Mouse (Mus musculus) urinary bladder, adult 2 months (tissue): ENCODE results near the gene Psmb5. TPM values are rescaled to one million over a fixed set of nuclear protein-coding genes. Genes with fewer than 3 reads are reported as not detected.
A peak's percentile ranks its signal among the peaks of the same experiment; 100 is the strongest.
"Not testable (repeated sequence)": the region's sequence is repeated elsewhere in the genome, so short reads cannot be mapped to it uniquely, and the experiment has no call there.

Experiments
- DNase-seq: peaks from one replicate; pipeline ENCODE4 v3.0.0; 2022; ENCODE audit warnings: low spot score
- polyA plus RNA-seq: library from polyadenylated mRNA; depleted of rRNA; stranded (reverse); fragments of >200 nt; gene quantifications from 2 replicates; pipeline ENCODE4 v1.2.3, GENCODE M21; 2012

Gene Psmb5
- polyA plus RNA-seq, 1 experiment, result 179 TPM

GRCm38 (mm10) chr14:54630583-54631239, 12.9 kb upstream of the Psmb5 start:
- no peak for DNase-seq

GRCm38 (mm10) chr14:54629797-54630196, 12.0 kb upstream of the Psmb5 start:
- no peak for DNase-seq

- DNase-seq, result no peak
These were observed 10.3 kb upstream of the Psmb5 start for GRCm38 (mm10) chr14:54628103-54628502.

DNA sequence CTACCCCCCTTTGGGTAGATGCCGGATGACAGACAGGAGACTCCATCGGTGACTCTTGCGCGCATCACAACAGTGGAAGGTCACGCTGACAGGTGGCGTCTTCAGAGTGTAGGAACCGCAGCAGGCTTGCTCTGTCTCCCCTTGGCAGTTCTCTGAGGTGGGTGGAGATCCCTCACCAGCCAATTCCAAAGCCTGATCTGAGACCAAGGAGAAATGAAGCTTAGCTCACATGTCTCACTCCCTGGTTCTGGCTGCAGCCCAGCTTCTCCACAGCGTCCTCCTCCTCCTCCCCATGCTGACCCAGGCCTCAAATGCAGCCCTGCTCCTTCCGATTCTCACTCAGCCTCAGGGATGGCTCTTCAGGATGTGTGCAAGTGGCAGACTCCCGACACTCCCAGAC, 7.2 kb upstream of the Psmb5 start:
- no peak for DNase-seq

GRCm38 (mm10) chr14:54623334-54623733, 5.5 kb upstream of the Psmb5 start:
- DNase-seq, result no peak

GRCm38 (mm10) chr14:54621133-54621532, 3.3 kb upstream of the Psmb5 start, which contains the start of gene Psmb11:
TSS of gene Psmb11 (plus strand) at chr14:54621433.
- DNase-seq, result no peak

- no peak for DNase-seq
These were observed 498 bp downstream of the Psmb5 start for GRCm38 (mm10) chr14:54617152-54617896.

DNA sequence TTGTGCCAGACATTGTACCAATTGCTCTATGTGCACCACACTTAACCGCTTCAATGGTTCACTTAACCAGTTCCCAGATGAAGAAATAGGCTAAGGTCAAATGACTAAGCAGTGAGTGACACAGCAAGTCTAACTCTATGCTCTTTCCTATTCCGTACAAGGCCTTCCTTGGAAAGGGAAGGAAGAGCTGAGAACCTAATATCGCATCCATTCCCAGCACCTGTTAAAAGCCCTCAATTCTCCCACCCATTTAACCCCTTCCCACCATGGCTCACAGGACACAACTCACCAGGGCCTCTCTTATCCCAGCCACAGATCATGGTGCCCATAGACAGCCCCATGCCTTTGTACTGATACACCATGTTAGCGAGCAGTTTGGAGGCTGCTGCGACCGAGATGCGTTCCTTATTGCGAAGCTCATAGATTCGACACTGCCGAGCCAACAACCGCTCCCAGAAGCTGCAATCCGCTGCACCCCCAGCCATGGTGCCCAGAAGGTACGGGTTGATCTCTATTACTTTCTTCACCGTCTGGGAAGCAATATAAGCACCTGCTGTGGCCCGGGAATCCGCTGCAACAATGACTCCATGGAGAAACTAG, 1.5 kb downstream of the Psmb5 start:
- no peak for DNase-seq

DNA sequence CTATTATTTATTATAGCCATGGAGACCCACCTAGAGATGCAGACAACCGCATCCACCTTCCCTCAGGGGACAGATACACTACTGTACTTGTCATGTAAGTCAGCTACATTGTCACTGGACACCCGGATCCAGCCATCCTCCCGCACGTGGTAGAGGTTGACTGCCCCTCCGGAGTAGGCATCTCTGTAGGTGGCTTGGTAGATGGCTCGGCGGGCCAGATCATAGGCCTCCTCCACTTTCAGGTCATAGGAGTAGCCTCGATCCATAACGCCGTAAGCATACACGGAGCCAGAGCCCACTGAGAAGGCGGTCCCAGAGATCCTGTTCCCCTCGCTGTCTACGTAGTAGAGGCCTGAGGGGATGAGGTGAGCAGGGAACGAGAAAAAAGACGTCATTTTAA, 3.7 kb downstream of the Psmb5 start:
- not testable (repeated sequence) for DNase-seq

- DNase-seq, result no peak
These were observed 7.2 kb downstream of the Psmb5 start for GRCm38 (mm10) chr14:54610648-54611047.

DNA sequence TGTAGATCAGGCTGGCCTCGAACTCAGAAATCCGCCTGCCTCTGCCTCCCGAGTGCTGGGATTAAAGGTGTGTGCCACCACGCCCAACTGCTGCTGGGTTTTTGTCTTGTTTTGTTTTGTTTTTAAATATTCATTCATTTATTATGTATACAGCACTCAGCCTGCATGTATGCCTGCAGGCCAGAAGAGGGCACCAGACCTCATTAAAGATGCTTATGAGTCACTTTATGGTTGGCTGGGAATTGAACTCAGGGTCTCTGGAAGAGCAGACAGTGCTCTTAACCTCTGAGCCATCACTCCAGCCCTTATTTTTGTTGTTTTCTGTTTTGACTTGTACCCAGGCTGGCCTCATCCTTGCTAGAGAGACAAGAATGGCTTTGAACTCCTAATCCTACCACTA, 7.9 kb downstream of the Psmb5 start:
- DNase-seq, result no peak

DNA sequence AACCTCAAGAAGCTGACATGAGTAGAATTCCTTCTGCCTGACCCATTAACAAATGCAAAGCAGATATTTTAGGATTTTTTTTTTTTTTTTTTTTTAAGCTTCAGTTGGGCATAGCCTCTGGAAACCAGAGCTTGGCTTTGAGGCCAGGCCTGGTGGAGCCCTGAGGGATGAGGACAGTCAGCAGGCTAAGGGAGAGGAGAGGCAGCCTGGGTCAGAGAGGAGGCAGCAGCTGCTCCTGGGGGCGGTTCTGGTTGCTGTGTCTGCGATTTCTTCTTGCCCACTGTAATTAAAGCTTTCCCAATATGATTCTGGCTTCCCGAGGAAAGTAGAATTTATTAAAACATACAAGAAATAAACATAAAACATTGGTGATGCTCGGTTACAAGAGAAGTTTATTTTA, 8.6 kb downstream of the Psmb5 start:
- no peak for DNase-seq

- no peak for DNase-seq
These were observed 10.6 kb downstream of the Psmb5 start for GRCm38 (mm10) chr14:54607226-54607625.

GRCm38 (mm10) chr14:54605752-54606321, 12.0 kb downstream of the Psmb5 start, which contains the start of gene 4931414P19Rik:
TSS of gene 4931414P19Rik (minus strand) at chr14:54605993.
- peak; percentile 64 for DNase-seq

GRCm38 (mm10) chr14:54603686-54604085, 14.1 kb downstream of the Psmb5 start:
- no peak for DNase-seq

- DNase-seq, result peak; percentile 89
These were observed 14.7 kb downstream of the Psmb5 start for GRCm38 (mm10) chr14:54603038-54603654.

DNA sequence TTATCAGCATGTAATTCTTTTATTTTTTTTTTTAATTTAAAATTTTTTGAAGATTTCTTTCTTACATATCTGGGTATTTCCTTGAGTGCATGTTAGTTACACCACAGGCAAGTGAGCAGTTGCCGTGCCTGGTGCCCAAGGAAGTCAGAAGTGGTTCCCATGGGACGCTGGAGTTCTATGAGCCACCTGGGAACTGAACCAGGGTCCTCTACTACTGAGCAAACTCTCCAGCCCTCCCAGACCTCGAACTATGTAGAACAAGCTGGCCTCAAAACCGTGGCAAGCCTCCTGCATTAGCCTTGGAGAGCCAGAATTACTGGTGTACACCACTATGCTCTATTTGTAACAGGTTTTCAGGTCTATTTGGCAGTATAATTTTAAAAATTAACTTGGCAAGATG, 15.2 kb downstream of the Psmb5 start:
- no peak for DNase-seq

GRCm38 (mm10) chr14:54601601-54602000, 16.2 kb downstream of the Psmb5 start:
- no peak for DNase-seq

- no peak for DNase-seq
These were observed 20.7 kb downstream of the Psmb5 start for GRCm38 (mm10) chr14:54597084-54597483.

- no peak for DNase-seq
These were observed 23.0 kb downstream of the Psmb5 start for GRCm38 (mm10) chr14:54594631-54595414.

GRCm38 (mm10) chr14:54594055-54594454, 23.8 kb downstream of the Psmb5 start:
- DNase-seq, result no peak
